Mouse (Mus musculus) kidney, postnatal 10 days (tissue): Measurements from ENCODE around the gene Sos2.
"Not testable (repeated sequence)": the region's sequence is repeated elsewhere in the genome, so short reads cannot be mapped to it uniquely, and the experiment has no call there.

Experiments
- DNase-seq: peaks from one replicate; pipeline ENCODE4 v3.0.0; 2021; ENCODE audit warnings: mixed read lengths

Sos2 gene

GRCm38 (mm10) chr12:69568266-69568665 is 113.4 kb downstream of the Sos2 start:
- no peak for DNase-seq

- not testable (repeated sequence) for DNase-seq
Observed at GRCm38 (mm10) chr12:69561006-69561405, 120.6 kb downstream of the Sos2 start.

GRCm38 (mm10) chr12:69556221-69556861 is 125.3 kb downstream of the Sos2 start:
- DNase-seq, result peak; percentile 35

- DNase-seq, result no peak
Observed at GRCm38 (mm10) chr12:69545456-69546178, 136.0 kb downstream of the Sos2 start.

- no peak for DNase-seq
Observed at GRCm38 (mm10) chr12:69544994-69545393, 136.7 kb downstream of the Sos2 start.

GRCm38 (mm10) chr12:69544562-69544961 is 137.1 kb downstream of the Sos2 start:
- DNase-seq, result no peak

- no peak for DNase-seq
Observed at GRCm38 (mm10) chr12:69542376-69542775, 139.3 kb downstream of the Sos2 start.

GRCm38 (mm10) chr12:69541663-69542062 is 140.0 kb downstream of the Sos2 start:
- peak; percentile 39 for DNase-seq

GRCm38 (mm10) chr12:69539353-69539752 is 142.3 kb downstream of the Sos2 start:
- no peak for DNase-seq

- DNase-seq, result no peak
Observed at GRCm38 (mm10) chr12:69538362-69538950, 143.2 kb downstream of the Sos2 start.

GRCm38 (mm10) chr12:69537675-69538361 is 143.8 kb downstream of the Sos2 start:
- DNase-seq, result peak; percentile 54

GRCm38 (mm10) chr12:69537243-69537674 is 144.4 kb downstream of the Sos2 start:
- DNase-seq, result peak; percentile 57

GRCm38 (mm10) chr12:69536616-69537242 is 144.9 kb downstream of the Sos2 start:
- no peak for DNase-seq
